Mouse (Mus musculus): ENCODE results near the gene Cfap52. TPM values are rescaled to one million over a fixed set of nuclear protein-coding genes. Genes with fewer than 3 reads are reported as not detected.

Cfap52 gene
- polyA plus RNA-seq (2014; fragmentation: Nextera tagmentation; extraction: Ambion mirVana), result not detected in 2 replicates

- peaks cover 8% of the 10 kb centered on the region; the same call in 1 of the 2 replicates for H3K4me1 ChIP-seq (replicated peaks; ENCODE audit: control insufficient read depth, insufficient read depth, low read length)
- H3K27ac ChIP-seq (ENCODE audit: low read depth, low read length), result no peak within 1 kb of the TSS; the same call in 1 of the 2 replicates
- H3K4me3 ChIP-seq (ENCODE audit: low read depth, low read length), result peak within 1 kb of the TSS; percentile 89
- H3K4me2 ChIP-seq, result peak within 1 kb of the TSS; percentile 90
- peaks cover 3% of the 10 kb centered on the region; the same call in 1 of the 2 replicates for H3K36me3 ChIP-seq (ENCODE audit: control insufficient read depth, insufficient read depth, low read length)
- no peaks in the 10 kb centered on the region for H3K27me3 ChIP-seq (replicated peaks; ENCODE audit: control insufficient read depth, insufficient read depth, low read length)
- ATAC-seq (replicated peaks; ENCODE audit: low FRiP score) (peak; percentile 73; the same call in 1 of the 2 replicates), DNase-seq (ENCODE audit: low spot score) (peak; percentile 80)
- H3K9ac ChIP-seq (ENCODE audit: low read depth, low read length), result peak within 1 kb of the TSS; percentile 80
- 6% methylated on average over 15 of the region's 15 CpGs for WGBS
- H3K9me3 ChIP-seq (ENCODE audit: control insufficient read depth, low read length), result no peaks in the 10 kb centered on the region
Measured at GRCm38 (mm10) chr11:67965242-67965883, at the start of gene Cfap52. Gene Cfap52 (minus strand): TSS chr11:67965651.

- DNase-seq (ENCODE audit: low spot score) (no peak), ATAC-seq (replicated peaks; ENCODE audit: low FRiP score) (no peak)
- Histone ChIP-seq H3K27ac (ENCODE audit: low read depth, low read length) (no peak overlapping the region), H3K4me3 (ENCODE audit: low read depth, low read length) (no peak overlapping the region), H3K36me3 (ENCODE audit: control insufficient read depth, insufficient read depth, low read length) (no peaks in the 10 kb centered on the region), H3K9me3 (ENCODE audit: control insufficient read depth, low read length) (no peaks in the 10 kb centered on the region), H3K9ac (ENCODE audit: low read depth, low read length) (no peak overlapping the region), H3K4me2 (no peak overlapping the region), H3K27me3 (replicated peaks; ENCODE audit: control insufficient read depth, insufficient read depth, low read length) (no peaks in the 10 kb centered on the region), H3K4me1 (replicated peaks; ENCODE audit: control insufficient read depth, insufficient read depth, low read length) (no peaks in the 10 kb centered on the region)
- 76% methylated on average over 7 of the region's 7 CpGs for WGBS
Measured at GRCm38 (mm10) chr11:68012207-68012606, 46.8 kb upstream of the Cfap52 start.

- H3K9ac ChIP-seq (ENCODE audit: low read depth, low read length), result no peak overlapping the region
- DNase-seq (ENCODE audit: low spot score) (no peak), ATAC-seq (replicated peaks; ENCODE audit: low FRiP score) (no peak)
- H3K4me3 ChIP-seq (ENCODE audit: low read depth, low read length), result no peak overlapping the region
- H3K36me3 ChIP-seq (ENCODE audit: control insufficient read depth, insufficient read depth, low read length), result no peaks in the 10 kb centered on the region
- H3K27me3 ChIP-seq (replicated peaks; ENCODE audit: control insufficient read depth, insufficient read depth, low read length), result no peaks in the 10 kb centered on the region
- no peak overlapping the region for H3K4me2 ChIP-seq
- no peaks in the 10 kb centered on the region; the same call in 1 of the 2 replicates for H3K4me1 ChIP-seq (replicated peaks; ENCODE audit: control insufficient read depth, insufficient read depth, low read length)
- H3K9me3 ChIP-seq (ENCODE audit: control insufficient read depth, low read length), result no peaks in the 10 kb centered on the region
- 83% methylated on average over 5 of the region's 5 CpGs for WGBS
- no peak overlapping the region for H3K27ac ChIP-seq (ENCODE audit: low read depth, low read length)
Measured at GRCm38 (mm10) chr11:68009377-68009776, 43.9 kb upstream of the Cfap52 start.

- DNase-seq (ENCODE audit: low spot score), result no peak
- Histone ChIP-seq H3K4me3 (ENCODE audit: low read depth, low read length) (no peak overlapping the region), H3K9me3 (ENCODE audit: control insufficient read depth, low read length) (no peaks in the 10 kb centered on the region), H3K4me1 (replicated peaks; ENCODE audit: control insufficient read depth, insufficient read depth, low read length) (no peaks in the 10 kb centered on the region; the same call in 1 of the 2 replicates), H3K27ac (ENCODE audit: low read depth, low read length) (no peak overlapping the region), H3K36me3 (ENCODE audit: control insufficient read depth, insufficient read depth, low read length) (no peaks in the 10 kb centered on the region), H3K9ac (ENCODE audit: low read depth, low read length) (no peak overlapping the region), H3K27me3 (replicated peaks; ENCODE audit: control insufficient read depth, insufficient read depth, low read length) (no peaks in the 10 kb centered on the region), H3K4me2 (no peak overlapping the region)
- no peak for ATAC-seq (replicated peaks; ENCODE audit: low FRiP score)
- WGBS, result 59% methylated on average over 6 of the region's 6 CpGs
Measured at GRCm38 (mm10) chr11:68007645-68008044, 42.2 kb upstream of the Cfap52 start.

- no peak for ATAC-seq (replicated peaks; ENCODE audit: low FRiP score)
- Histone ChIP-seq H3K4me2 (no peak overlapping the region), H3K27me3 (replicated peaks; ENCODE audit: control insufficient read depth, insufficient read depth, low read length) (no peaks in the 10 kb centered on the region), H3K4me1 (replicated peaks; ENCODE audit: control insufficient read depth, insufficient read depth, low read length) (no peaks in the 10 kb centered on the region; the same call in 1 of the 2 replicates), H3K9me3 (ENCODE audit: control insufficient read depth, low read length) (no peaks in the 10 kb centered on the region), H3K9ac (ENCODE audit: low read depth, low read length) (no peak overlapping the region), H3K36me3 (ENCODE audit: control insufficient read depth, insufficient read depth, low read length) (no peaks in the 10 kb centered on the region), H3K27ac (ENCODE audit: low read depth, low read length) (no peak overlapping the region), H3K4me3 (ENCODE audit: low read depth, low read length) (no peak overlapping the region)
- DNase-seq (ENCODE audit: low spot score), result no peak
- WGBS, result 48% methylated on average over 8 of the region's 8 CpGs
Measured at GRCm38 (mm10) chr11:68006216-68006789, 40.9 kb upstream of the Cfap52 start.

GRCm38 (mm10) chr11:68004191-68004590, 38.7 kb upstream of the Cfap52 start:
- 22% methylated on average over 6 of the region's 6 CpGs for WGBS
- H3K27me3 ChIP-seq (replicated peaks; ENCODE audit: control insufficient read depth, insufficient read depth, low read length), result no peaks in the 10 kb centered on the region
- no peak overlapping the region for H3K9ac ChIP-seq (ENCODE audit: low read depth, low read length)
- no peak overlapping the region for H3K4me3 ChIP-seq (ENCODE audit: low read depth, low read length)
- no peak for ATAC-seq (replicated peaks; ENCODE audit: low FRiP score)
- H3K27ac ChIP-seq (ENCODE audit: low read depth, low read length), result no peak overlapping the region
- no peaks in the 10 kb centered on the region for H3K9me3 ChIP-seq (ENCODE audit: control insufficient read depth, low read length)
- no peak overlapping the region for H3K4me2 ChIP-seq
- H3K4me1 ChIP-seq (replicated peaks; ENCODE audit: control insufficient read depth, insufficient read depth, low read length), result no peaks in the 10 kb centered on the region; the same call in 1 of the 2 replicates
- no peaks in the 10 kb centered on the region for H3K36me3 ChIP-seq (ENCODE audit: control insufficient read depth, insufficient read depth, low read length)
- DNase-seq (ENCODE audit: low spot score), result peak; percentile 41

GRCm38 (mm10) chr11:67999629-68000028, 34.2 kb upstream of the Cfap52 start:
- Histone ChIP-seq H3K4me3 (ENCODE audit: low read depth, low read length) (no peak overlapping the region), H3K4me1 (replicated peaks; ENCODE audit: control insufficient read depth, insufficient read depth, low read length) (no peaks in the 10 kb centered on the region), H3K4me2 (no peak overlapping the region), H3K27ac (ENCODE audit: low read depth, low read length) (no peak overlapping the region), H3K9me3 (ENCODE audit: control insufficient read depth, low read length) (no peaks in the 10 kb centered on the region), H3K36me3 (ENCODE audit: control insufficient read depth, insufficient read depth, low read length) (no peaks in the 10 kb centered on the region), H3K9ac (ENCODE audit: low read depth, low read length) (no peak overlapping the region), H3K27me3 (replicated peaks; ENCODE audit: control insufficient read depth, insufficient read depth, low read length) (no peaks in the 10 kb centered on the region)
- no peak for DNase-seq (ENCODE audit: low spot score)
- WGBS, result 72% methylated on average over 5 of the region's 5 CpGs
- no peak for ATAC-seq (replicated peaks; ENCODE audit: low FRiP score)

- no peaks in the 10 kb centered on the region for H3K4me1 ChIP-seq (replicated peaks; ENCODE audit: control insufficient read depth, insufficient read depth, low read length)
- ATAC-seq (replicated peaks; ENCODE audit: low FRiP score) (no peak), DNase-seq (ENCODE audit: low spot score) (no peak)
- H3K27me3 ChIP-seq (replicated peaks; ENCODE audit: control insufficient read depth, insufficient read depth, low read length), result no peaks in the 10 kb centered on the region
- H3K9ac ChIP-seq (ENCODE audit: low read depth, low read length), result no peak overlapping the region
- no peak overlapping the region for H3K4me3 ChIP-seq (ENCODE audit: low read depth, low read length)
- no peak overlapping the region for H3K27ac ChIP-seq (ENCODE audit: low read depth, low read length)
- no peak overlapping the region for H3K4me2 ChIP-seq
- 91% methylated on average over 3 of the region's 3 CpGs for whole genome bisulfite sequencing
- no peaks in the 10 kb centered on the region for H3K36me3 ChIP-seq (ENCODE audit: control insufficient read depth, insufficient read depth, low read length)
- H3K9me3 ChIP-seq (ENCODE audit: control insufficient read depth, low read length), result no peaks in the 10 kb centered on the region
Measured at GRCm38 (mm10) chr11:67998905-67999304, 33.5 kb upstream of the Cfap52 start.

- ATAC-seq (replicated peaks; ENCODE audit: low FRiP score), result no peak
- WGBS, result 80% methylated on average over 4 of the region's 4 CpGs
- H3K4me1 ChIP-seq (replicated peaks; ENCODE audit: control insufficient read depth, insufficient read depth, low read length), result no peaks in the 10 kb centered on the region
Measured at GRCm38 (mm10) chr11:67995965-67996364, 30.5 kb upstream of the Cfap52 start.

More at GRCm38 (mm10) chr11:67995965-67996364, 30.5 kb upstream of the Cfap52 start:
- H3K4me3 ChIP-seq (ENCODE audit: low read depth, low read length), result no peak overlapping the region
- no peaks in the 10 kb centered on the region for H3K9me3 ChIP-seq (ENCODE audit: control insufficient read depth, low read length)
- H3K4me2 ChIP-seq, result no peak overlapping the region
- DNase-seq (ENCODE audit: low spot score), result no peak
- no peaks in the 10 kb centered on the region for H3K36me3 ChIP-seq (ENCODE audit: control insufficient read depth, insufficient read depth, low read length)
- no peaks in the 10 kb centered on the region for H3K27me3 ChIP-seq (replicated peaks; ENCODE audit: control insufficient read depth, insufficient read depth, low read length)
- H3K27ac ChIP-seq (ENCODE audit: low read depth, low read length), result no peak overlapping the region
- H3K9ac ChIP-seq (ENCODE audit: low read depth, low read length), result no peak overlapping the region

All from liver, embryonic 11.5 days (tissue).